In the genomic region with DNA sequence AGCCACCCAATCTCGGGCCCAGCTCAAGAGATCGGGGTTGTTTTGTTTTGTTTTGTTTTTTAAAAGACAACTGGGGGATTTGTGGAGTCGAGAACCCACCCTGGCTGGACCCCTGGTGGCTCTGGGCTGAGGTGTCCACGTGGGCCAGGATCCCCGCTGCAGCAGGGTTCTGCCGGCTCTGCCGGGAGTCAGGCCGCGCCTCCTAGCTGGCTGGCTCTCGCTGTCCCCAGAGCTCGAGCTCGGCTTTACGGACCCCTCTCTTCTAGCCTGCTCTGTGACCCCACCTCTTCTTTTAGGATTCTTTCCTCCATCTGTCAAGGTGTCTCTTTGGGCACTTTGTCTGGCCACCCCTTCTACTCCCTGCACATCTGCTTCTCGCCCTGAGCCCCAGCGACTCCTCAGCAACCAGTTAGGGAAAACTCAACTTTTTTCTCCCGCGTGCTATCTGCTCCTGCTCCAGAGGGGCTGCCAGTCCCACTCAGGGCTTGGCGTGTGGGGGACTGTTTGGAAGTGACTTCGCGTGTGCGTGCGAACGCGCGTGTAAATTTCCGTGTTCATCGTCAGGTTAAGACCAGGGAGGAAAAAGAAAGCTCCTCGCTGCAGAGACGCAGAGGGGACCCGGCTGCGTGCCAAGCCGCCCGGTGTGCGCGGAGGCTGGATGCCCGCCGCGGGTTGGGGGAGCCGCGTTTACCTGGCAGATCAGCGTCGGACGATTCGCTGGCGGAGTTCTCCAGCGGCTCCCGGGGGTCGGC, we compare ENCODE assay signal across 9 mouse cellular contexts. TPM values are rescaled to one million over a fixed set of nuclear protein-coding genes. Genes with fewer than 3 reads are reported as not detected.
DNase-seq lines count a peak whose midpoint lies in the region; ATAC-seq and TF ChIP-seq lines count a peak whose summit lies in the region.
"Had no signal": no experiment of that assay in that cellular context is flagged by ENCODE, and none has a peak within 500 bp of the region (broad histone marks: within the 10 kb centered on the region; RNA-seq: fewer than 3 reads in every experiment).

No protein-coding gene starts in this region.

- no peaks in the 10 kb centered on the region; the same call in 1 of the 2 replicates for H3K4me1 ChIP-seq in liver, embryonic 11.5 days (replicated peaks; ENCODE audit: control insufficient read depth, insufficient read depth, low read length)
- peaks cover 39% of the 10 kb centered on the region for H3K4me1 ChIP-seq in forebrain, embryonic 12.5 days
- peaks cover 24% of the 10 kb centered on the region for H3K4me1 ChIP-seq in kidney, embryonic 16.5 days (ENCODE audit: insufficient read depth, low read length)
- peaks cover 4% of the 10 kb centered on the region for H3K4me1 ChIP-seq in small intestine, adult 2 months (ENCODE audit: control insufficient read depth, insufficient read depth, insufficient read length, low read length)

- DNase-seq in liver, embryonic 11.5 days (ENCODE audit: low spot score): peak; percentile 65
- no peak for DNase-seq in liver
- no peak for DNase-seq in layer of hippocampus, adult 8-10 months (ENCODE audit: low spot score in 2 of 2)
- DNase-seq in cerebellum, adult 9-10 months: no peak
- no peak for DNase-seq in right cerebral cortex, postnatal 4 days

- WGBS in liver, embryonic 11.5 days: 1% methylated on average over 48 of the region's 48 CpGs
- WGBS in forebrain, embryonic 12.5 days: under 1% methylated on average over 48 of the region's 48 CpGs
- 1% methylated on average over 45 of the region's 48 CpGs for WGBS in kidney, embryonic 16.5 days
- 2% methylated on average over 48 of the region's 48 CpGs for WGBS in small intestine, adult 2 months

- no peak overlapping the region for H3K27ac ChIP-seq in liver, embryonic 11.5 days (ENCODE audit: low read depth, low read length)
- H3K27ac ChIP-seq in forebrain, embryonic 12.5 days: no peak overlapping the region
- no peak overlapping the region for H3K27ac ChIP-seq in kidney, embryonic 16.5 days (ENCODE audit: low read length)
- H3K27ac ChIP-seq in small intestine, adult 2 months (ENCODE audit: insufficient read depth, low read depth, low read length): no peak overlapping the region

- no peak for TF ChIP-seq CTCF in small intestine, adult 2 months (IDR thresholded peaks at IDR 0.05; ENCODE audit: extremely low read depth, insufficient read length, insufficient replicate concordance, low read depth, low read length)

- H3K4me3 ChIP-seq in liver, embryonic 11.5 days (ENCODE audit: low read depth, low read length): peak overlapping the region; percentile 40
- H3K4me3 ChIP-seq in forebrain, embryonic 12.5 days (replicated peaks): peak overlapping the region; percentile 30
- peak overlapping the region; percentile 40 for H3K4me3 ChIP-seq in kidney, embryonic 16.5 days (ENCODE audit: low read length)
- peak overlapping the region; percentile 93 for H3K4me3 ChIP-seq in small intestine, adult 2 months (ENCODE audit: low read depth, low read length)
- H3K4me3 ChIP-seq: myocyte had no signal

- no peak for ATAC-seq in liver, embryonic 11.5 days (replicated peaks; ENCODE audit: low FRiP score)
- no peak for ATAC-seq in forebrain, embryonic 12.5 days (ENCODE audit: low FRiP score)
- no peak for ATAC-seq in kidney, embryonic 16.5 days (ENCODE audit: low FRiP score, low TSS enrichment)

- no peaks in the 10 kb centered on the region for H3K9me3 ChIP-seq in liver, embryonic 11.5 days (ENCODE audit: control insufficient read depth, low read length)
- no peaks in the 10 kb centered on the region for H3K9me3 ChIP-seq in forebrain, embryonic 12.5 days
- no peaks in the 10 kb centered on the region for H3K9me3 ChIP-seq in kidney, embryonic 16.5 days (ENCODE audit: low read length)

- peaks cover 97% of the 10 kb centered on the region for H3K27me3 ChIP-seq in liver, embryonic 11.5 days (replicated peaks; ENCODE audit: control insufficient read depth, insufficient read depth, low read length)
- peaks cover 92% of the 10 kb centered on the region for H3K27me3 ChIP-seq in forebrain, embryonic 12.5 days
- H3K27me3 ChIP-seq in kidney, embryonic 16.5 days (ENCODE audit: insufficient read depth, low read length): peaks cover 90% of the 10 kb centered on the region
- H3K27me3 ChIP-seq in small intestine, adult 2 months (ENCODE audit: control insufficient read depth, insufficient read depth, low read length): peaks cover 37% of the 10 kb centered on the region

- TF ChIP-seq POLR2A in small intestine, adult 2 months (IDR thresholded peaks at IDR 0.05; ENCODE audit: low read depth, low read length): no peak

- H3K9ac ChIP-seq in liver, embryonic 11.5 days (ENCODE audit: low read depth, low read length): no peak overlapping the region
- no peak overlapping the region for H3K9ac ChIP-seq in forebrain, embryonic 12.5 days
- H3K9ac ChIP-seq in kidney, embryonic 16.5 days (replicated peaks; ENCODE audit: low read length): no peak overlapping the region

- peak overlapping the region; percentile 54 for H3K4me2 ChIP-seq in liver, embryonic 11.5 days
- peak overlapping the region; percentile 45 for H3K4me2 ChIP-seq in forebrain, embryonic 12.5 days
- peak overlapping the region; percentile 51 for H3K4me2 ChIP-seq in kidney, embryonic 16.5 days (replicated peaks; ENCODE audit: low read depth, low read length)

- no peaks in the 10 kb centered on the region for H3K36me3 ChIP-seq in liver, embryonic 11.5 days (ENCODE audit: control insufficient read depth, insufficient read depth, low read length)
- no peaks in the 10 kb centered on the region for H3K36me3 ChIP-seq in forebrain, embryonic 12.5 days (replicated peaks)
- no peaks in the 10 kb centered on the region for H3K36me3 ChIP-seq in kidney, embryonic 16.5 days (ENCODE audit: insufficient read depth, low read length)
- peaks cover 9% of the 10 kb centered on the region for H3K36me3 ChIP-seq in small intestine, adult 2 months (ENCODE audit: control insufficient read depth, insufficient read depth, low read length)

RNA-seq across cellular contexts. Expression of a gene that starts 5.7 kb away (rescaled TPM):
- 6.3 and 6.8 TPM in 2 replicates for polyA plus RNA-seq in liver, embryonic 11.5 days (2014; fragmentation: Nextera tagmentation; extraction: Ambion mirVana)
- 1.7 and 2.8 TPM in 2 replicates for polyA plus RNA-seq in forebrain, embryonic 12.5 days (2016; fragmentation: Nextera tagmentation; extraction: Ambion mirVana)
- polyA plus RNA-seq in kidney, embryonic 16.5 days (2015; fragmentation: Nextera tagmentation; extraction: Ambion mirVana): 0.36 and 2.1 TPM in 2 replicates
- 14.6 and 20.3 TPM in 2 replicates for polyA plus RNA-seq in small intestine, adult 2 months (2012; rRNA removed)
- not detected for total RNA-seq in layer of hippocampus, adult 8-10 months (2022)
- polyA plus RNA-seq: myocyte had no signal

RNA-seq across cellular contexts. Expression of a gene that starts 45.9 kb away (rescaled TPM):
- not detected in 2 replicates for polyA plus RNA-seq in liver, embryonic 11.5 days (2014; fragmentation: Nextera tagmentation; extraction: Ambion mirVana)
- not detected in 2 replicates for polyA plus RNA-seq in forebrain, embryonic 12.5 days (2016; fragmentation: Nextera tagmentation; extraction: Ambion mirVana)
- polyA plus RNA-seq in kidney, embryonic 16.5 days (2015; fragmentation: Nextera tagmentation; extraction: Ambion mirVana): 0.16 and 0.18 TPM in 2 replicates
- 0.06 TPM in 1 of 2 replicates, not detected in the other for polyA plus RNA-seq in small intestine, adult 2 months (2012; rRNA removed)
- total RNA-seq in layer of hippocampus, adult 8-10 months (2022): under 1 TPM; 0.29 to 0.64 (median 0.48) TPM

Comparison
In these comparisons a context has a peak if more than half of its experiments do, and no peak if none do; other contexts are left out.
1. H3K4me3 ChIP-seq: peak in every context shown above with its lines; median percentile 93 in small intestine, adult 2 months; 40 in liver, embryonic 11.5 days; 40 in kidney, embryonic 16.5 days; 30 in forebrain, embryonic 12.5 days.